Mouse (Mus musculus) stomach, embryonic 15.5 days (tissue): Measurements from ENCODE around the gene Snap91. TPM values are rescaled to one million over a fixed set of nuclear protein-coding genes. Genes with fewer than 3 reads are reported as not detected.

Experiments
- ATAC-seq: fragments of 200-750 bp; cut with Nextera tagmentation; 2 replicates; pipeline ENCODE4 v1.8.0; 2017; ENCODE audit warnings: low read depth, moderate number of reproducible peaks, moderate TSS enrichment; ENCODE audit not compliant: insufficient read depth, low FRiP score
- H3K27ac ChIP-seq: fragments of 300-500 bp; sonication (generic); 2 replicates; pipeline ENCODE4 v1.5.1; 2015; ENCODE audit warnings: mild to moderate bottlenecking, inconsistent platforms
- H3K27me3 ChIP-seq: fragments of 300-500 bp; sonication (generic); replicated peaks from 2 replicates; pipeline ENCODE4 v1.6.1; 2015; ENCODE audit warnings: inconsistent platforms
- H3K36me3 ChIP-seq: fragments of 300-500 bp; sonication (generic); 2 replicates; pipeline ENCODE4 v1.6.1; 2015; ENCODE audit warnings: inconsistent platforms
- H3K4me1 ChIP-seq: fragments of 300-500 bp; sonication (generic); 2 replicates; pipeline ENCODE4 v1.6.1; 2015; ENCODE audit warnings: inconsistent platforms
- H3K4me2 ChIP-seq: fragments of 300-500 bp; sonication (generic); 2 replicates; pipeline ENCODE4 v1.6.1; 2015; ENCODE audit warnings: mild to moderate bottlenecking, inconsistent platforms
- H3K4me3 ChIP-seq: fragments of 300-500 bp; sonication (generic); replicated peaks from 2 replicates; pipeline ENCODE4 v1.5.1; 2015; ENCODE audit warnings: inconsistent platforms
- H3K9ac ChIP-seq: fragments of 300-500 bp; sonication (generic); 2 replicates; pipeline ENCODE4 v1.6.1; 2015; ENCODE audit warnings: inconsistent platforms
- H3K9me3 ChIP-seq: fragments of 300-500 bp; sonication (generic); 2 replicates; pipeline ENCODE4 v1.6.1; 2016; ENCODE audit warnings: inconsistent platforms
- WGBS: fragments of 180-500 bp; shearing (Covaris S2); methylation state at CpG from one replicate; pipeline ENCODE4 v1.1.7; 2015; 5-methylcytosine and 5-hydroxymethylcytosine counted together
- polyA plus RNA-seq: library from polyadenylated mRNA; unstranded; fragments of >200 nt; fragmentation: Nextera tagmentation; extraction: Ambion mirVana; gene quantifications from 2 replicates; pipeline ENCODE4 v1.2.1, GENCODE M21; 2015

Gene Snap91
- polyA plus RNA-seq, result 4.7 and 6.8 TPM in 2 replicates

GRCm38 (mm10) chr9:86880113-86880972 lies at the start of gene Snap91:
Gene Snap91 (minus strand): TSS chr9:86880654.
- Histone ChIP-seq H3K4me3 (peak within 1 kb of the TSS; percentile 59), H3K27ac (no peak within 1 kb of the TSS), H3K27me3 (peaks cover 40% of the 10 kb centered on the region), H3K9me3 (no peaks in the 10 kb centered on the region), H3K4me2 (peak within 1 kb of the TSS; percentile 99), H3K9ac (peak within 1 kb of the TSS; percentile 22), H3K4me1 (peaks cover 11% of the 10 kb centered on the region), H3K36me3 (no peaks in the 10 kb centered on the region)
- peak; percentile 74 for ATAC-seq
- under 1% methylated on average over 77 of the region's 104 CpGs for WGBS

- no peak overlapping the region for H3K4me2 ChIP-seq
- WGBS, result 77% methylated on average over 5 of the region's 5 CpGs
- no peak for ATAC-seq
- no peak overlapping the region for H3K4me3 ChIP-seq
- no peak overlapping the region for H3K9ac ChIP-seq
- H3K36me3 ChIP-seq, result no peaks in the 10 kb centered on the region
- no peak overlapping the region for H3K27ac ChIP-seq
- no peaks in the 10 kb centered on the region for H3K4me1 ChIP-seq
- H3K27me3 ChIP-seq, result no peaks in the 10 kb centered on the region
- H3K9me3 ChIP-seq, result no peaks in the 10 kb centered on the region
Observed at GRCm38 (mm10) chr9:86926519-86926918, 46.1 kb upstream of the Snap91 start.

- Histone ChIP-seq H3K9ac (no peak overlapping the region), H3K9me3 (no peaks in the 10 kb centered on the region), H3K27ac (no peak overlapping the region), H3K36me3 (no peaks in the 10 kb centered on the region), H3K27me3 (no peaks in the 10 kb centered on the region), H3K4me2 (no peak overlapping the region), H3K4me3 (no peak overlapping the region), H3K4me1 (no peaks in the 10 kb centered on the region)
- WGBS, result 78% methylated on average over 6 of the region's 6 CpGs
- no peak for ATAC-seq
Observed at GRCm38 (mm10) chr9:86925688-86926087, 45.2 kb upstream of the Snap91 start.

- Histone ChIP-seq H3K27ac (no peak overlapping the region), H3K4me1 (no peaks in the 10 kb centered on the region), H3K4me3 (no peak overlapping the region), H3K9me3 (no peaks in the 10 kb centered on the region), H3K9ac (no peak overlapping the region), H3K4me2 (no peak overlapping the region), H3K36me3 (no peaks in the 10 kb centered on the region), H3K27me3 (no peaks in the 10 kb centered on the region)
- WGBS, result 87% methylated on average over 3 of the region's 3 CpGs
- no peak for ATAC-seq
Observed at GRCm38 (mm10) chr9:86922430-86922829, 42.0 kb upstream of the Snap91 start.

- no peaks in the 10 kb centered on the region for H3K4me1 ChIP-seq
- H3K9ac ChIP-seq, result no peak overlapping the region
- no peaks in the 10 kb centered on the region for H3K9me3 ChIP-seq
- no peaks in the 10 kb centered on the region for H3K27me3 ChIP-seq
- no peaks in the 10 kb centered on the region for H3K36me3 ChIP-seq
- no peak overlapping the region for H3K4me3 ChIP-seq
- WGBS, result 62% methylated on average over 3 of the region's 3 CpGs
- H3K27ac ChIP-seq, result no peak overlapping the region
- ATAC-seq, result no peak
- no peak overlapping the region for H3K4me2 ChIP-seq
Observed at GRCm38 (mm10) chr9:86916543-86916942, 36.1 kb upstream of the Snap91 start.

GRCm38 (mm10) chr9:86899502-86900199 lies 19.2 kb upstream of the Snap91 start:
- no peak overlapping the region for H3K27ac ChIP-seq
- no peak overlapping the region for H3K4me2 ChIP-seq
- H3K27me3 ChIP-seq, result no peaks in the 10 kb centered on the region
- ATAC-seq, result no peak
- H3K36me3 ChIP-seq, result no peaks in the 10 kb centered on the region
- H3K9me3 ChIP-seq, result no peaks in the 10 kb centered on the region
- no peak overlapping the region for H3K4me3 ChIP-seq
- no peak overlapping the region for H3K9ac ChIP-seq
- WGBS, result 46% methylated on average over 4 of the region's 4 CpGs
- no peaks in the 10 kb centered on the region for H3K4me1 ChIP-seq

- H3K27ac ChIP-seq, result no peak overlapping the region
Observed at GRCm38 (mm10) chr9:86879216-86880112, 990 bp downstream of the Snap91 start.

GRCm38 (mm10) chr9:86878716-86879115 lies 1.7 kb downstream of the Snap91 start:
- H3K9me3 ChIP-seq, result no peaks in the 10 kb centered on the region
- no peak overlapping the region for H3K4me3 ChIP-seq
- WGBS, result 58% methylated on average over 6 of the region's 6 CpGs
- no peak for ATAC-seq
- peaks cover 11% of the 10 kb centered on the region for H3K4me1 ChIP-seq
- peaks cover 40% of the 10 kb centered on the region for H3K27me3 ChIP-seq
- H3K36me3 ChIP-seq, result no peaks in the 10 kb centered on the region
- no peak overlapping the region for H3K27ac ChIP-seq
- H3K9ac ChIP-seq, result no peak overlapping the region
- no peak overlapping the region for H3K4me2 ChIP-seq

More at GRCm38 (mm10) chr9:86879216-86880112, 990 bp downstream of the Snap91 start:
- peak overlapping the region; percentile 19 for H3K9ac ChIP-seq
- peak overlapping the region; percentile 59 for H3K4me3 ChIP-seq
- no peaks in the 10 kb centered on the region for H3K36me3 ChIP-seq
- ATAC-seq, result peak; percentile 41; the same call in 1 of the 2 replicates
- WGBS, result 1% methylated on average over 75 of the region's 75 CpGs
- H3K4me1 ChIP-seq, result peaks cover 11% of the 10 kb centered on the region
- H3K27me3 ChIP-seq, result peaks cover 40% of the 10 kb centered on the region
- H3K4me2 ChIP-seq, result peak overlapping the region; percentile 99
- no peaks in the 10 kb centered on the region for H3K9me3 ChIP-seq

- WGBS, result 75% methylated on average over 4 of the region's 4 CpGs
- Histone ChIP-seq H3K4me3 (no peak overlapping the region), H3K9ac (no peak overlapping the region), H3K4me1 (no peaks in the 10 kb centered on the region), H3K9me3 (no peaks in the 10 kb centered on the region), H3K27me3 (peaks cover 11% of the 10 kb centered on the region), H3K27ac (no peak overlapping the region), H3K36me3 (no peaks in the 10 kb centered on the region), H3K4me2 (no peak overlapping the region)
- no peak for ATAC-seq
Observed at GRCm38 (mm10) chr9:86873681-86874080, 6.8 kb downstream of the Snap91 start.

GRCm38 (mm10) chr9:86869586-86870338 lies 10.7 kb downstream of the Snap91 start:
- Histone ChIP-seq H3K27me3 (no peaks in the 10 kb centered on the region), H3K9ac (no peak overlapping the region), H3K27ac (no peak overlapping the region), H3K9me3 (no peaks in the 10 kb centered on the region), H3K4me3 (no peak overlapping the region), H3K4me2 (no peak overlapping the region), H3K36me3 (no peaks in the 10 kb centered on the region), H3K4me1 (no peaks in the 10 kb centered on the region)
- 54% methylated on average over 11 of the region's 11 CpGs for WGBS
- no peak for ATAC-seq

- no peaks in the 10 kb centered on the region for H3K4me1 ChIP-seq
- no peak overlapping the region for H3K4me3 ChIP-seq
- WGBS, result 73% methylated on average over 4 of the region's 4 CpGs
Observed at GRCm38 (mm10) chr9:86858101-86858500, 22.4 kb downstream of the Snap91 start.

More at GRCm38 (mm10) chr9:86858101-86858500, 22.4 kb downstream of the Snap91 start:
- Histone ChIP-seq H3K27me3 (no peaks in the 10 kb centered on the region), H3K9me3 (no peaks in the 10 kb centered on the region), H3K4me2 (no peak overlapping the region), H3K36me3 (no peaks in the 10 kb centered on the region), H3K27ac (no peak overlapping the region), H3K9ac (no peak overlapping the region)
- no peak for ATAC-seq
